Mouse (Mus musculus): Measurements from ENCODE around the gene Tnni1. TPM values are rescaled to one million over a fixed set of nuclear protein-coding genes. Genes with fewer than 3 reads are reported as not detected.
A peak's percentile ranks its signal among the peaks of the same experiment; 100 is the strongest.

The Tnni1 gene
- polyA plus RNA-seq, 1 experiment from 2014 or later, result 28.9 TPM

- Histone ChIP-seq H3K36me3 (peaks cover 11% of the 10 kb centered on the region), H3K27me3 (no peaks in the 10 kb centered on the region), H3K27ac (peak overlapping the region; percentile 57), H3K9ac (no peak overlapping the region), H3K9me3 (no peaks in the 10 kb centered on the region), H3K4me2 (no peak overlapping the region), H3K4me1 (peaks cover 35% of the 10 kb centered on the region), H3K4me3 (no peak overlapping the region)
- WGBS, result 72% methylated on average over 3 of the region's 3 CpGs
- ATAC-seq (ENCODE audit: insufficient number of reproducible peaks, insufficient read depth, low FRiP score, low TSS enrichment, low read depth), result no peak
These were observed 23.3 kb upstream of the Tnni1 start for GRCm38 (mm10) chr1:135755913-135756312.

GRCm38 (mm10) chr1:135757287-135757686 lies 21.9 kb upstream of the Tnni1 start:
- 62% methylated on average over 8 of the region's 8 CpGs for WGBS
- ATAC-seq (ENCODE audit: insufficient number of reproducible peaks, insufficient read depth, low FRiP score, low TSS enrichment, low read depth), result no peak
- no peaks in the 10 kb centered on the region for H3K27me3 ChIP-seq

DNA sequence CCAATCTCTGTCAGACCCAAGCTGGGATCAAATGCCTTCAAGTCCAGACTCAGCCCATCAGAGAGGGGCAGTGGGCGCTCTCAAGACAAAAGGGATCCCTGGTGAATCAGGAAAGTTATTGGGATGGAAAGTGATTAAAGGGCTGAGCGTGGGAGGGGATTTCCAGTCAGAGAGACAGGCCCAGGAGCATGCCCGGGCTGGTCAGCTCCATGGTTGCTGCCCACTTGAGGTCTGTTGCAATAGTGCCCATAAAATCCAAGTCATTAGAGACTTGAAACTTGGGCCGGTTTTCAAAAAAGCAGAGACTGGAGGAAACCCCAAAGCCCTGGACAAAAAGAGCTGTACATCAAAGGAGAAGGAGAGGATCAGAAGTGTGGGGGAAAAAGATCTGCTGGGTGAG lies 19.5 kb upstream of the Tnni1 start:
- no peaks in the 10 kb centered on the region for H3K36me3 ChIP-seq
- no peak overlapping the region for H3K4me3 ChIP-seq
- 60% methylated on average over 4 of the region's 4 CpGs for WGBS
- peaks cover 44% of the 10 kb centered on the region for H3K4me1 ChIP-seq
- ATAC-seq (ENCODE audit: insufficient number of reproducible peaks, insufficient read depth, low FRiP score, low TSS enrichment, low read depth), result no peak
- no peaks in the 10 kb centered on the region for H3K9me3 ChIP-seq
- H3K4me2 ChIP-seq, result no peak overlapping the region
- H3K27ac ChIP-seq, result peak overlapping the region; percentile 48; the same call in 1 of the 2 replicates
- no peak overlapping the region for H3K9ac ChIP-seq
- no peaks in the 10 kb centered on the region for H3K27me3 ChIP-seq

More at GRCm38 (mm10) chr1:135757287-135757686, 21.9 kb upstream of the Tnni1 start:
- peaks cover 40% of the 10 kb centered on the region for H3K4me1 ChIP-seq
- no peak overlapping the region for H3K4me3 ChIP-seq
- H3K9me3 ChIP-seq, result no peaks in the 10 kb centered on the region
- H3K4me2 ChIP-seq, result no peak overlapping the region
- H3K9ac ChIP-seq, result no peak overlapping the region
- H3K36me3 ChIP-seq, result no peaks in the 10 kb centered on the region
- H3K27ac ChIP-seq, result no peak overlapping the region

DNA sequence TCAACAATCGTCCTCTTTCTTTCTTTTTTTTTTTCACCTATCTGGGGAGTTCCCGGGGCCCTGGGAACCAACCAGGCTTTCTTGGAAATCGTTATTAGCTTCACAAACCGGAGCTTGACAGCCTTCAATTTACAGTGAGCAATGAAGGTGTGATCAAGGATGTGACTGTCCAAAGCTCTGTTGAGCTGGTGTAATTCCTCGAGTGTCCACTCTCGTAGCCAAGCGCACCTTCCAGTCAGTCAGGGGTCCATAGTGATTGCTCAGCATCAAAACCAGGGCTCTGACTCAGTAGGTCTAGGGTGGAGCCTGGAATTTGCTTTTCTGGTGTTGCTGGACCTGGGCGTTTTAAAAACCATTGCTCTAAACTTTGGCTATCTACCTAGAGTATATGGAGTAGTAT lies 19.0 kb upstream of the Tnni1 start:
- no peak for ATAC-seq (ENCODE audit: insufficient number of reproducible peaks, insufficient read depth, low FRiP score, low TSS enrichment, low read depth)
- H3K27ac ChIP-seq, result peak overlapping the region; percentile 48; the same call in 1 of the 2 replicates
- H3K4me3 ChIP-seq, result no peak overlapping the region
- H3K4me2 ChIP-seq, result no peak overlapping the region
- no peaks in the 10 kb centered on the region for H3K36me3 ChIP-seq
- H3K9me3 ChIP-seq, result no peaks in the 10 kb centered on the region
- peaks cover 43% of the 10 kb centered on the region for H3K4me1 ChIP-seq
- no peaks in the 10 kb centered on the region for H3K27me3 ChIP-seq
- H3K9ac ChIP-seq, result no peak overlapping the region
- 61% methylated on average over 8 of the region's 8 CpGs for WGBS

GRCm38 (mm10) chr1:135761728-135762127 lies 17.5 kb upstream of the Tnni1 start:
- no peak for ATAC-seq (ENCODE audit: insufficient number of reproducible peaks, insufficient read depth, low FRiP score, low TSS enrichment, low read depth)
- 89% methylated on average over 5 of the region's 5 CpGs for WGBS

GRCm38 (mm10) chr1:135763503-135764205 lies 15.6 kb upstream of the Tnni1 start:
- peaks cover 62% of the 10 kb centered on the region for H3K4me1 ChIP-seq
- H3K36me3 ChIP-seq, result peaks cover 2% of the 10 kb centered on the region
- WGBS, result 40% methylated on average over 9 of the region's 9 CpGs
- ATAC-seq (ENCODE audit: insufficient number of reproducible peaks, insufficient read depth, low FRiP score, low TSS enrichment, low read depth), result no peak
- H3K9me3 ChIP-seq, result no peaks in the 10 kb centered on the region
- H3K9ac ChIP-seq, result no peak overlapping the region
- H3K27me3 ChIP-seq, result no peaks in the 10 kb centered on the region
- no peak overlapping the region for H3K4me3 ChIP-seq
- no peak overlapping the region for H3K27ac ChIP-seq
- no peak overlapping the region for H3K4me2 ChIP-seq

More at GRCm38 (mm10) chr1:135761728-135762127, 17.5 kb upstream of the Tnni1 start:
- Histone ChIP-seq H3K4me2 (no peak overlapping the region), H3K4me3 (no peak overlapping the region), H3K9me3 (no peaks in the 10 kb centered on the region), H3K27ac (no peak overlapping the region), H3K9ac (no peak overlapping the region), H3K36me3 (no peaks in the 10 kb centered on the region), H3K4me1 (peaks cover 44% of the 10 kb centered on the region), H3K27me3 (no peaks in the 10 kb centered on the region)

GRCm38 (mm10) chr1:135764206-135764528 lies 15.1 kb upstream of the Tnni1 start:
- Histone ChIP-seq H3K4me3 (no peak overlapping the region), H3K27ac (no peak overlapping the region), H3K9ac (no peak overlapping the region), H3K36me3 (peaks cover 8% of the 10 kb centered on the region), H3K4me2 (no peak overlapping the region), H3K4me1 (peaks cover 66% of the 10 kb centered on the region), H3K9me3 (no peaks in the 10 kb centered on the region), H3K27me3 (no peaks in the 10 kb centered on the region)
- no peak for ATAC-seq (ENCODE audit: insufficient number of reproducible peaks, insufficient read depth, low FRiP score, low TSS enrichment, low read depth)
- WGBS, result 30% methylated on average over 2 of the region's 2 CpGs

DNA sequence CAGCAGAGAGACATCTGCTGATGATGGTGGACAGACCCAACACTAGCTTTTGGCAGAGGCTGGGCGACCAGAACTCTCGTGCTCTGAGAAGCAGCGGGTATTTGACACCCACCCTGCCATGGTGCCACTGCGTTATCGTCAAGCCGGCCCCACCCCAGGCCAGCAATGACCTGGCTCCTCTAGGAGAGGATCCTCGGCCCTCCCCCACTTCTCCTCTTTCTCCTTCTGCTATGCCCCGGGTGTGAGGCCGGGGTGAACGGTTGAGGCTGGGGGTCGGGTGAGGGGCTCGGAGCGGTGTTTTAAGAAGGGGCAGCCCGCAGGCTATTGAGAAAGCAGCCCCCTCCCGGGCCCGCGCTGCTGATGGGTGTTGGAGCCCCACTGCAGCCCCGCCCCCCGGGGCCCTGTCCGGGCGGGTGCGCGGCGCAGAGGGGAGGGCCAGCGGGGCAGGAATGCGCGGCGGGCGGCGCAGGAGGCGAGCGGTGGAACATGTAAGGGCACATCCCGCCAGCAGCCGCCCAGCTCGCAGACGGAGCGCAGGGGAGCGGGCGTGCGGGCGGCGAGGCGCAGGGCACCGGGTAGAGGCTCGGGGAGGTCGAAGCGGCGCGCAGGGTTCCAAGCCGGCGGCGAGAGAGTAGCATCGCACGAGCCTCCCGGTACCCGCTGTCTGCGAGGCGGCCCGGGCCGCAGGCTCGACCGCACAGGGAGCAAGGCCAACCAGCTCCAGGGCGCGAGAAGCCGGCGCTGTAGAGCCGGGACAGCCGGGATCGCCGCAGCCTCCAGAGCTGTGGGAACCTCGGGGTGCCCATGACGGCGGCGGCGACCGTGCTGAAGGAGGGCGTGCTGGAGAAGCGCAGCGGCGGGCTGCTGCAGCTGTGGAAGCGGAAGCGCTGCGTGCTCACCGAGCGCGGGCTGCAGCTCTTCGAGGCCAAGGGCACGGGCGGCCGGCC lies 13.3 kb upstream of the Tnni1 start, which contains the start of gene Phlda3:
Gene Phlda3 (plus strand): TSS at position 475 of the 947 bp plus-strand sequence.
- H3K27ac ChIP-seq, result peak within 1 kb of the TSS; percentile 96
- H3K9ac ChIP-seq, result peak within 1 kb of the TSS; percentile 95
- ATAC-seq (ENCODE audit: insufficient number of reproducible peaks, insufficient read depth, low FRiP score, low TSS enrichment, low read depth), result peak; percentile 85
- peak within 1 kb of the TSS; percentile 87 for H3K4me2 ChIP-seq
- peak within 1 kb of the TSS; percentile 81 for H3K4me3 ChIP-seq
- under 1% methylated on average over 79 of the region's 90 CpGs for WGBS
- no peaks in the 10 kb centered on the region for H3K9me3 ChIP-seq
- H3K4me1 ChIP-seq, result peaks cover 65% of the 10 kb centered on the region
- H3K27me3 ChIP-seq, result no peaks in the 10 kb centered on the region
- peaks cover 15% of the 10 kb centered on the region for H3K36me3 ChIP-seq

DNA sequence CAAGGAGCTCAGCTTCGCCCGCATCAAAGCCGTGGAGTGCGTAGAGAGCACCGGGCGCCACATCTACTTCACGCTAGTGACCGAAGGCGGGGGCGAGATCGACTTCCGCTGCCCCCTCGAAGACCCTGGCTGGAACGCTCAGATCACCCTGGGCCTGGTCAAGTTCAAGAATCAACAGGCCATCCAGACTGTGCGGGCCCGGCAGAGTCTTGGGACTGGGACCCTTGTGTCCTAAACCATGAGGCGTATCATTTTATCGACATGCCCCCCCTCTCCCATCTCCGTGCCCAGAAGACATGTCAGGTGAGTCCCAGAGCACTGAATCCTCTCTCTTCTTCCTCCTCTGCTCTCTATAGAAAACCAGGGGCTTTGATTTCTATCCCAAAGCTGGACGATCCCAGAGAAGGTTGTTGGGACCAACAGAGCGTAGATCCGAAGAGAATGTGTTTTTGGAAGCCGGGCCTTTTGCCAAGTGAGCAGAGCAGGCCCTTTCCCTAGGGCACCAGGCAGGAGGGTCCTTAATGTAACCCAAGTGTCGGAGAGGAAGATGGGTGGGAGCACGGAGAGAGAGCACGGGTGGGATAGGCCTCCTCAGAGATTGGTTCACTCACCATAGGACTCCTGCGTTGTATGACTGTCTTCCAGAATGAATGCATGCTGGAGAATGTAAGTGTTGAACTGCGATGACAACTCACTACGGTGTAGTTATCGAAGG lies 12.5 kb upstream of the Tnni1 start:
- no peak; the same call in 1 of the 2 replicates for ATAC-seq (ENCODE audit: insufficient number of reproducible peaks, insufficient read depth, low FRiP score, low TSS enrichment, low read depth)
- Histone ChIP-seq H3K9me3 (no peaks in the 10 kb centered on the region), H3K4me1 (peaks cover 69% of the 10 kb centered on the region), H3K27me3 (no peaks in the 10 kb centered on the region), H3K36me3 (peaks cover 15% of the 10 kb centered on the region), H3K27ac (peak overlapping the region; percentile 96), H3K4me2 (peak overlapping the region; percentile 87), H3K9ac (peak overlapping the region; percentile 95), H3K4me3 (peak overlapping the region; percentile 81)
- 13% methylated on average over 30 of the region's 30 CpGs for WGBS

GRCm38 (mm10) chr1:135767324-135767890 lies 11.8 kb upstream of the Tnni1 start:
- no peaks in the 10 kb centered on the region for H3K9me3 ChIP-seq
- H3K4me1 ChIP-seq, result peaks cover 74% of the 10 kb centered on the region
- peaks cover 15% of the 10 kb centered on the region for H3K36me3 ChIP-seq
- 61% methylated on average over 4 of the region's 4 CpGs for WGBS
- H3K27ac ChIP-seq, result 0 out of 2 replicates have a peak overlapping the region, but pooled peaks have one; percentile 96
- peak overlapping the region; percentile 95 for H3K9ac ChIP-seq
- peak overlapping the region; percentile 81 for H3K4me3 ChIP-seq
- ATAC-seq (ENCODE audit: insufficient number of reproducible peaks, insufficient read depth, low FRiP score, low TSS enrichment, low read depth), result no peak
- H3K27me3 ChIP-seq, result no peaks in the 10 kb centered on the region
- peak overlapping the region; percentile 87 for H3K4me2 ChIP-seq

DNA sequence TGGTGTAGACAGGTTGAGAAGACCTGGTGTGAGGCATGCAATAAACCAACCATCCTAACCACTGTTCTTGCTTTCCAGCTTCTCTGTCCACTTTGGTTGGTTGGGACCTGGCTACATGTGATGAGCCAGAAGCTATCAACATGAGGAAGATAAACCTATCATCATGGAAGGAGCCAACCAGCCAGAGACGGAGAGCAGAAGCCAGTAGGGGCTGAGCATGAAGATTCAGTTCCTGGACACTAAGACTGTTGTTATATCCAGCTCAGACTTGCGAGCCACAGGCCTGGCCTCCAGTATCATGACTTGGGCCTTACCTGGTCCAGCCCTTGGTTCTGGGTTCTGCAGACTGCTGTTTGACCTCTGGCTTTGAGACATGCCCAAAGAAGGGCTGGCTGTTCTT lies 10.8 kb upstream of the Tnni1 start:
- H3K4me3 ChIP-seq, result 0 out of 2 replicates have a peak overlapping the region, but pooled peaks have one; percentile 9
- no peaks in the 10 kb centered on the region for H3K27me3 ChIP-seq
- no peak overlapping the region for H3K9ac ChIP-seq
- no peak for ATAC-seq (ENCODE audit: insufficient number of reproducible peaks, insufficient read depth, low FRiP score, low TSS enrichment, low read depth)
- 92% methylated on average over 2 of the region's 2 CpGs for WGBS
- H3K4me1 ChIP-seq, result peaks cover 74% of the 10 kb centered on the region
- no peaks in the 10 kb centered on the region for H3K9me3 ChIP-seq
- H3K4me2 ChIP-seq, result peak overlapping the region; percentile 87
- H3K36me3 ChIP-seq, result peaks cover 15% of the 10 kb centered on the region
- H3K27ac ChIP-seq, result no peak overlapping the region
